Mouse (Mus musculus): ENCODE data around the gene Tcf7l2. TPM values are rescaled to one million over a fixed set of nuclear protein-coding genes. Genes with fewer than 3 reads are reported as not detected.

The Tcf7l2 gene
- polyA plus RNA-seq, 1 experiment: 18.8 TPM

DNA sequence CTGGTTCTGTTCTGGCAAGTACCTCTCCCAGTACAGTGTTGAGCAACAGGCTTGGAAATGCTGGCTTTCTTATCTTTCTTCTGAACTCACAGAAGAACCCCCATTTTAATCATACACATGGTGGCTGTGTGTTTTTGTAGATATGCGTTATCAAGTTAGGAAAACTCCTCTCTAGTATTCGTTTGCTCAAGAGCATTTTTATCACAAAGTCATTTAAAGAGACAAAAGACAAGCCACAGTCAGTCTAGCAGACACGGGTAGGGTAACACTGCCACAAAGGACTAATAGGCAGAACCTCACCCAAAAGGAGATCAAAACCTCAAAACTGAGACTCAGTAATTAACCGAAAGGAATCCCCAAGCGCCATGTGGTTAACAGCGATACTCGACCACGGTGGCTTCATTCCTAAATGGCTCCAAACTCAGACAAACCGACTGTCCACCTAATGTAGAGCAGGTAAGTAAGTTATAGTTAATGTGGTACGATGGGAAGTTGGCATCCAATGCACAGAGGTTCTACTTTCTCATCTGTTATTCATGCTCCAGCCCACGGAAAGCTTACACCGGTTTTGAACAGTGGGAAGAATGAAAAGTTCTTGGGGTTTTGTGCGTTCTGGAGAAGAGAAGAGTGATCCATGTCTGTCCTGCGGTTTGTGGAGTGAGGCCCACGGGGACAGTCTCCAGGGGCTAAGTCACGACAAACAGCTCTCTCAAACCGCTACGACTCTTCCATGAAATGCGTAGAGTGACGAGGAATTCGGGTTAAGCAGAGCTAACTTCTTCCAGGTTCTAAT is 196.8 kb downstream of the Tcf7l2 start:
- Histone ChIP-seq H3K4me3 (ENCODE audit: insufficient read depth, low read length) (no peak overlapping the region), H3K27ac (ENCODE audit: insufficient read depth, low read depth, low read length) (no peak overlapping the region), H3K4me1 (ENCODE audit: control insufficient read depth, insufficient read depth, low read length) (no peaks in the 10 kb centered on the region)
- TF ChIP-seq CTCF (IDR thresholded peaks at IDR 0.05; ENCODE audit: low read depth, low read length): no peak
- no peak for TF ChIP-seq POLR2A (IDR thresholded peaks at IDR 0.05; ENCODE audit: borderline replicate concordance, low read depth, low read length)

DNA sequence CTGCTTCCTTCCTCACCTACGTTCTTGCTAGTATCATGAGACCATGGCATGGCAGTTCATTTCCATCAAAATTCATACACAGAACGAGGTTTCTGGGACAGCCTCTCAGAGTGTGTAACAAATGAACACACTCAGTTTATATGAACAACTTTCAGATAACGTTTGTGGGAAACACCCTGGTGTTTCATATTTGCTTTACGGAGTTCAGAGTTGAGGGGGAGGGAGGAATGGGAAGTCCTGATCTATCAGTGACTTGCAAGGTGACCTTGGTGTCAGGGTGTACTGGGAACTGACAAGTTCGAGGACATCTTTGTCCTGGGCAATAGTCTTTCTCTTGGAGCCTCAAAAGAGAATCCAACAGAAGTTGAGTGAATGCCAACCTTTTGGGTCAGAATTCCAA is 197.5 kb downstream of the Tcf7l2 start:
- H3K27ac ChIP-seq (ENCODE audit: insufficient read depth, low read depth, low read length): no peak overlapping the region
- TF ChIP-seq CTCF (IDR thresholded peaks at IDR 0.05; ENCODE audit: low read depth, low read length) (no peak), POLR2A (IDR thresholded peaks at IDR 0.05; ENCODE audit: borderline replicate concordance, low read depth, low read length) (no peak)
- no peak overlapping the region for H3K4me3 ChIP-seq (ENCODE audit: insufficient read depth, low read length)
- H3K4me1 ChIP-seq (ENCODE audit: control insufficient read depth, insufficient read depth, low read length): no peaks in the 10 kb centered on the region

DNA sequence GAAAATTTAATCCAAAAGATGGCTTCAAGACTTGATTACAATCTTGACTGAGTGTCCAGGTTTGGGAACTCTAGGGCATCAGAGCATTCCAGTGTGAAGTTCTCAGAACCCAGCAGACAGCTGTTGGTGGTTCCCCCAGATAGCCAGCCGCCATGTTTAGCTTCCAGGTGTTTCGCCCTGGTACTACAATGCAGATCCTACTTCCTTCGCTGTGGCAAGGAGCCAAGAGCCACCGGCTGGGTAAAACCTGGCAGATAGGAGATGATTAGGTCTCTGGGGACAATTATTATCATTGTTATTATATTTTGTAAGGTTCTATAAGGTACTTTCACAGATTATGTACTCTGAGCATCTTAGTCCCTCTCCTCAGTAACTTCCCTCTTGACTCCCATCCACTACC is 198.1 kb downstream of the Tcf7l2 start:
- Histone ChIP-seq H3K27ac (ENCODE audit: insufficient read depth, low read depth, low read length) (no peak overlapping the region), H3K4me1 (ENCODE audit: control insufficient read depth, insufficient read depth, low read length) (no peaks in the 10 kb centered on the region)

DNA sequence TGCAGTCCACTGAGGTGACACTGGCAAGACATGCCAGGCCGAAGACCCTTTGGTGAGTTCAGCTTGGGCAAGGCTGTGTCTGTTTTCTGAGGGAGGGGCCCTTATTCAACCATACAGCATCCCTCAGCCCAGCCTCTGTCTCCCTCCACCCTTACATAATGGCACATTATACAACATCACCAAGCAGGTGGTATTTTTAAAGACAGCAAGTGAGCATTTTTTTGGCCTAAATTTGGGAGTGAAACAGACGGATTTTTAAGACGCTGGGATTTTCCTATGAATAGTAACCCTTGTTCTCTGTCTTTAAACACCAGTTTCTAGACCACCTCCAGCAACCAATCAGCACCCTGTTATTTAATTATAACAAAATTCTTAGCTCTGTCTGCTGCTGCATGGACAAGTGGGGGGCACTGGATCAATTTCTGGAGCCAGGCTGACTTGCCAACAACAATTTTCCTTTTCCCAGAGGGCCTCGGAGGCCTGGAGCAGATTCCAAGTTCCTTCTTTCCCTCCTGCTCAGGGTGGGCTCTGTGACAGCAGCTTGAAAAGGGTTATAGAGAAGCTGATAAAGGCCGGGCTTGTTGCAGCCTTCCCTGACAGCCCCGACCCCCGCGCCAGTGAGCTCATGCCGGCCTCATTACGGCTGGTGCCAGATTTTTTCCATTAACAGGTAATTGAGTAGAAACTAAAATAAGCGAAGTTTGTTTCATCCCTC is 199.1 kb downstream of the Tcf7l2 start:
- Histone ChIP-seq H3K4me1 (ENCODE audit: control insufficient read depth, insufficient read depth, low read length) (no peaks in the 10 kb centered on the region), H3K4me3 (ENCODE audit: insufficient read depth, low read length) (no peak overlapping the region), H3K27ac (ENCODE audit: insufficient read depth, low read depth, low read length) (no peak overlapping the region)
- TF ChIP-seq POLR2A (IDR thresholded peaks at IDR 0.05; ENCODE audit: borderline replicate concordance, low read depth, low read length) (no peak), CTCF (IDR thresholded peaks at IDR 0.05; ENCODE audit: low read depth, low read length) (no peak)

More for the DNA sequence above, 198.1 kb downstream of the Tcf7l2 start:
- no peak for TF ChIP-seq CTCF (IDR thresholded peaks at IDR 0.05; ENCODE audit: low read depth, low read length)
- TF ChIP-seq POLR2A (IDR thresholded peaks at IDR 0.05; ENCODE audit: borderline replicate concordance, low read depth, low read length): no peak
- H3K4me3 ChIP-seq (ENCODE audit: insufficient read depth, low read length): no peak overlapping the region

DNA sequence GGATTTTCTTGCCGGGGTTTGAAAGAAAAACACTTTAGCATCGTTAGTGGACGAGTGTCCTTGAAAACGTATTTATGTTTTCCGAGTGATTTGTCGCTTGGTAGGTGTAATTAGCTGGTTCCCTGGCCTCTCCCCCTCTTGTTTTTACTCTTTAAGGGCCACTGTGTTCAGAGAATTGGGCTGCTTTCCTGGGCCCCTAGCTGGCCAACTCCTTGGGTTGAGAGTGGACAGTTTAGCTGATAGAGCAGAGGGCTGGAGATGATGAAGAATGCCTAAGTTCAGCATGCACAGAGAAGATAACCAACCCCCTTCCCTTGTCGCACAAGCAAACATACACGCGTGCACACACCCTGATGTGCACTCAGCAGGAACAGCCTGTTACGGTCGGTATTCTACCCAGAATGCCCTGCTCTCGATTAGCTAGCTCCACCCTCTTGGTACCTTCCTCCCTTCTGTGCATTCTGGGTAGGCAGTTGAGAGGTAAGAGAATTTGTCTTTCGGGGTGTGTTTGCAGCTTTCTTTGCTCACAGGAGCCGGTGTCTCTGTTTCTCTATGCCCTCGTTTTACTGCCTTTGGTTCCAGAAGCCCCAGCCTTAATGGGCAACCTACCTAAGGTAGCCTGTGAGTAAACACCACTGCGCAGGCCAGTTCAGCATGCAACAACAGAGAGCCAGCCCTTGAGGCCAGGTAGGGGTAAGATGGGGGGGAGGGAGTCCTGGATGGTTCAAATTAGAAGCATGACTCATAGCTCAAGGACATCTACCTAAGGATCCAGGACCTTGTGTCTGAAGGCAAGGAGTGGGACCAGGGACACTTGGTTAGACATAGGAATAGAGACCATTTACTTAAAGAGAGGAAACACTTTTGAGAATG is 199.9 kb downstream of the Tcf7l2 start:
- Histone ChIP-seq H3K4me3 (ENCODE audit: insufficient read depth, low read length) (no peak overlapping the region), H3K4me1 (ENCODE audit: control insufficient read depth, insufficient read depth, low read length) (no peaks in the 10 kb centered on the region), H3K27ac (ENCODE audit: insufficient read depth, low read depth, low read length) (no peak overlapping the region)
- TF ChIP-seq POLR2A (IDR thresholded peaks at IDR 0.05; ENCODE audit: borderline replicate concordance, low read depth, low read length) (no peak), CTCF (IDR thresholded peaks at IDR 0.05; ENCODE audit: low read depth, low read length) (no peak)

DNA sequence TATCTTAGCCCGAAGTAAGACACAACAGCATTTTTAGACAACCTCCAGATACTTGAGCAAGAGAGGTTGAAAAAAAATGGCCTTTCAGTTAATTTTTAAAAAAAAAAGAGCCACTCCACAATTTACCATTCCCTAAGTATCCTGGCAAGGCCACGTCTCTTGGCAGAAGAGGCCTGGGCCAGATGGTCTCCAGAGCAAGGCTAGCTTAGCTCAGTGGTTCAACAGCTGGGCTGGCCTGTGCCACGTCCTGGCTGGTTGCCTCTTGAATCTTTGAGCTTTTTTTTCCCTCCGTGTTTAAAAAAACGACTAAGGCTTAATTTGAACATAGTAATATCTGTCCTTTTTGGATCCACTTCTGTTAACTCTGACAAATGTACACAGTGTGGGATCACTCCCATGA is 209.8 kb downstream of the Tcf7l2 start:
- Histone ChIP-seq H3K4me3 (ENCODE audit: insufficient read depth, low read length) (no peak overlapping the region), H3K27ac (ENCODE audit: insufficient read depth, low read depth, low read length) (no peak overlapping the region), H3K4me1 (ENCODE audit: control insufficient read depth, insufficient read depth, low read length) (no peaks in the 10 kb centered on the region)
- TF ChIP-seq CTCF (IDR thresholded peaks at IDR 0.05; ENCODE audit: low read depth, low read length): no peak
- no peak for TF ChIP-seq POLR2A (IDR thresholded peaks at IDR 0.05; ENCODE audit: borderline replicate concordance, low read depth, low read length)

DNA sequence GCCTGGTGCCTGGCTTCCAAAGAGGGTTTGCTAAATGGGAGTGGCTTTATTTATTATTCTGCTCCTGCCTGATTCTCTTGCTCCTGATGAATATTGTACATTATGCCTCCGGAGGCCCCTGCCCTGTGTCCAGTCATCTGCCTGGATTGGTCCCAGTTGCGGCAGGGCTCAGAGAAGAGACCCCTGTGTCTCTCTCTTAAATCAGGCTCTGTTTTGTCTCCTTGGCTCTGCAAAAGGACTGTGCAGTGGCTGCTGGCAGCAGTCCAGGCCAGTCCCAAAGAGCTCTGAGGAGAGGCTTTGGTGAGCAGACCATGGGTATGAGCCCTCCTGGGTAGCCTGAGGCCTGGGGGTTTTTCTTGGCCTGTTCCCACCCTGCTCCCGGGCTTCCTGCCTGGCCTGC is 211.6 kb downstream of the Tcf7l2 start:
- Histone ChIP-seq H3K4me1 (ENCODE audit: control insufficient read depth, insufficient read depth, low read length) (no peaks in the 10 kb centered on the region), H3K27ac (ENCODE audit: insufficient read depth, low read depth, low read length) (no peak overlapping the region), H3K4me3 (ENCODE audit: insufficient read depth, low read length) (no peak overlapping the region)
- TF ChIP-seq POLR2A (IDR thresholded peaks at IDR 0.05; ENCODE audit: borderline replicate concordance, low read depth, low read length) (no peak), CTCF (IDR thresholded peaks at IDR 0.05; ENCODE audit: low read depth, low read length) (no peak)

DNA sequence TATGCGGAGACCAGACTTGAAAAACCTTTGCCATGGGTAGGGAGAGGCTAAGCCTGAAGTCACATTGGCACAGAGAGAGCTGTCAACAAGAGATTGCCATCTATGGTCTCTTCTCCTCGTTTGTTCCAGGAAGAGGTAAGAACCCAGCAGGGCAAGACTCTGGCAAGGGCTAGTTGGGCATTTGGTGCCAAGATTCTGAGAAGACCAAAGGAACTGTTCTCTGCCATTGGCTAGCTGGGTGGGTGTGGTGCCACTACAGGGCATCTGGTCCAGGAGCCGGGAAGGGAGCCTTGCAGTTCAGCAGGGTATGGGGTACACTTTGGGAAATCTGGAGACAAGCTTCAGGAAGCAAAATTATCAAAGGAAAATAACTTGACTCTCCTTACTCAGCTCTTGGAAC is 213.5 kb downstream of the Tcf7l2 start:
- no peak overlapping the region for H3K4me3 ChIP-seq (ENCODE audit: insufficient read depth, low read length)

DNA sequence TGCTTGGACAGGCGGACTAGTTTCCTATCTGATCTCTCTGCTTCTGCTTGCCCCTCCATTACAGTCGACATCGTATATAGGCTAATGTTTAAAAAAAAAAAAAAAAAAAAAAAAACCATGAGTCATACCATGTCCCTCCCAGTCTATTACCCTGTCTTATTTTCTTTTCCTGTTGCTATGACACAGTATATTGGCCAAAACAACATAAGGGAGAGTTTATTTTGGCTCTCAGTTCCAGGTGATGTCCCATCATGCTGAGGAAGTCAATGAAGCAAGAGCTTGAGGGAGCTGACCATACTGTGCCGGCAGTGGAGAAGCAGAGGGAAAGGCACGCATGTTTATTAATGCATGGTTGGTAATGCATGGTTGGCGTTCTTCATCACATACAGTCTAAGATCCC is 215.1 kb downstream of the Tcf7l2 start:
- no peak overlapping the region for H3K27ac ChIP-seq (ENCODE audit: insufficient read depth, low read depth, low read length)
- TF ChIP-seq CTCF (IDR thresholded peaks at IDR 0.05; ENCODE audit: low read depth, low read length) (no peak), POLR2A (IDR thresholded peaks at IDR 0.05; ENCODE audit: borderline replicate concordance, low read depth, low read length) (no peak)
- H3K4me1 ChIP-seq (ENCODE audit: control insufficient read depth, insufficient read depth, low read length): no peaks in the 10 kb centered on the region
- no peak overlapping the region for H3K4me3 ChIP-seq (ENCODE audit: insufficient read depth, low read length)

More for the DNA sequence above, 213.5 kb downstream of the Tcf7l2 start:
- TF ChIP-seq POLR2A (IDR thresholded peaks at IDR 0.05; ENCODE audit: borderline replicate concordance, low read depth, low read length): no peak
- TF ChIP-seq CTCF (IDR thresholded peaks at IDR 0.05; ENCODE audit: low read depth, low read length): no peak
- H3K27ac ChIP-seq (ENCODE audit: insufficient read depth, low read depth, low read length): no peak overlapping the region
- H3K4me1 ChIP-seq (ENCODE audit: control insufficient read depth, insufficient read depth, low read length): no peaks in the 10 kb centered on the region
